Mouse (Mus musculus) right cerebral cortex, postnatal 4 days (tissue): ENCODE measurements around the gene 1700029P11Rik.

ENCODE experiments used
- DNase-seq: peaks from one replicate; pipeline ENCODE4 v3.0.0-alpha.2; 2022

Gene 1700029P11Rik

GRCm38 (mm10) chr15:82015392-82016100 is 35.2 kb downstream of the 1700029P11Rik start:
- DNase-seq = peak; percentile 21

- DNase-seq = peak; percentile 100
These were observed 35.9 kb downstream of the 1700029P11Rik start for GRCm38 (mm10) chr15:82016101-82016808.

GRCm38 (mm10) chr15:82016830-82017229 is 36.5 kb downstream of the 1700029P11Rik start:
- no peak for DNase-seq

- DNase-seq = no peak
These were observed 37.1 kb downstream of the 1700029P11Rik start for GRCm38 (mm10) chr15:82017461-82017860.

- no peak for DNase-seq
These were observed 38.9 kb downstream of the 1700029P11Rik start for GRCm38 (mm10) chr15:82019288-82019687.

GRCm38 (mm10) chr15:82022535-82023088 is 42.3 kb downstream of the 1700029P11Rik start:
- no peak for DNase-seq

GRCm38 (mm10) chr15:82023965-82024635 is 43.8 kb downstream of the 1700029P11Rik start:
- DNase-seq = no peak

GRCm38 (mm10) chr15:82027276-82027675 is 46.9 kb downstream of the 1700029P11Rik start:
- DNase-seq = no peak

- DNase-seq = no peak
These were observed 47.4 kb downstream of the 1700029P11Rik start for GRCm38 (mm10) chr15:82027726-82028125.
